Mouse (Mus musculus) skeletal muscle tissue, postnatal 0 days (tissue): ENCODE data around the gene Gm11172. TPM values are rescaled to one million over a fixed set of nuclear protein-coding genes. Genes with fewer than 3 reads are reported as not detected.

ENCODE experiments used
- polyA plus RNA-seq: library from polyadenylated mRNA; unstranded; fragments of >200 nt; fragmentation: Nextera tagmentation; extraction: Ambion mirVana; gene quantifications from 2 replicates; pipeline ENCODE4 v1.2.1, GENCODE M21; 2015

Gm11172 gene
- polyA plus RNA-seq = not detected in 2 replicates

GRCm38 (mm10) chr16:10812865-10813371 is at the start of gene Gm11172:
Gene Gm11172 (plus strand): TSS chr16:10812915.

DNA sequence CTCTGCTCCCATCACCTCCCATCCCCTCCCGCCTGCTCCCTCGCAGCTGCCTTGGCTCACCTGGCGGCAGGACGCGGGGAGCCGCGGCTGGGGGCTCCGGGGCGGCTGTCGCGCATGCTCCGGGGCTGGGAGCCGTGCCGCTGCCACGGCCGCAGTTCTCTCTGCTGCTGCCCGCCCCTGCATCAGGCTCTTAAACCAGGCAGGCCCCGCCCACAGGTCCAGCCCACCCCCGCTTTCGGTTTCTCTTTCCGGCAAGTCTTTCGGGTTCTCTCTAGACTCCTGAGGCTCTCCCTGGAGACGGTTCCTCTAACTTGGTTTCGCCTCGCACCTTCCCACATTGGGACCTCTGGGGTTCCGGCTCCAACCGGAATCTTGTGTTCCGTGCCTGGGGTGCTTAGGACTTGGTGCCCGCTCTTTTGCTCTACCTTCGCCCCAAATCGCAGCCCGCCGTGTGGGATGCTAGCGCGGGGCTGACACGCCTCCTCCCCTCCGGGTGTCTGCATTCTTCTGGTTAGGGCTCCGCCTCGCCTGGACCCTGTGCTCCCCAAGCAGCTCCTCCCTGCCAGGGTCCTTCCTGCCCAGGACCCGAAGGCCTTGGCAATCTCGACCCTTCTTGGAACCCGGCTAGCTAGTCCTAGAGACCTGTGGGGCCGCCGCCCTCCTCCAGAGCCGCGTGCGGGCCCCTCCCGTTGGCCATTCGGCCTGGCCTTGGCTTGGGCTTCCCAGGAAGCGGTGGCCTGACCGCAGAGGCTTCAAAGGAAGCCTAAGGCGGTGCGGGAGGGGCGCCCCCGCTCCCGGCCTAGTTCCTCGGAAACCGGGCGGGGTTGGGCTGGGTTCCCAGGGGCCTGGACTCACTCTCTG is 27.1 kb upstream of the Gm11172 start, which contains the start of gene Socs1:
Socs1 (minus strand) TSS at position 166 of the 861 bp plus-strand sequence.

GRCm38 (mm10) chr16:10788271-10788670 is 24.4 kb upstream of the Gm11172 start, which contains the start of gene Tnp2:
Gene Tnp2 (minus strand): TSS chr16:10788660.

GRCm38 (mm10) chr16:10790702-10791101 is 22.0 kb upstream of the Gm11172 start, which contains the start of gene Prm3:
Gene Prm3 (minus strand): TSS chr16:10790914.

GRCm38 (mm10) chr16:10796034-10796433 is 16.7 kb upstream of the Gm11172 start, which contains the start of gene Prm2:
Gene Prm2 (minus strand): TSS chr16:10796134.

GRCm38 (mm10) chr16:10805789-10806527 is 6.8 kb upstream of the Gm11172 start, which contains the start of gene Prm1:
Gene Prm1 (minus strand): TSS chr16:10805839.

DNA sequence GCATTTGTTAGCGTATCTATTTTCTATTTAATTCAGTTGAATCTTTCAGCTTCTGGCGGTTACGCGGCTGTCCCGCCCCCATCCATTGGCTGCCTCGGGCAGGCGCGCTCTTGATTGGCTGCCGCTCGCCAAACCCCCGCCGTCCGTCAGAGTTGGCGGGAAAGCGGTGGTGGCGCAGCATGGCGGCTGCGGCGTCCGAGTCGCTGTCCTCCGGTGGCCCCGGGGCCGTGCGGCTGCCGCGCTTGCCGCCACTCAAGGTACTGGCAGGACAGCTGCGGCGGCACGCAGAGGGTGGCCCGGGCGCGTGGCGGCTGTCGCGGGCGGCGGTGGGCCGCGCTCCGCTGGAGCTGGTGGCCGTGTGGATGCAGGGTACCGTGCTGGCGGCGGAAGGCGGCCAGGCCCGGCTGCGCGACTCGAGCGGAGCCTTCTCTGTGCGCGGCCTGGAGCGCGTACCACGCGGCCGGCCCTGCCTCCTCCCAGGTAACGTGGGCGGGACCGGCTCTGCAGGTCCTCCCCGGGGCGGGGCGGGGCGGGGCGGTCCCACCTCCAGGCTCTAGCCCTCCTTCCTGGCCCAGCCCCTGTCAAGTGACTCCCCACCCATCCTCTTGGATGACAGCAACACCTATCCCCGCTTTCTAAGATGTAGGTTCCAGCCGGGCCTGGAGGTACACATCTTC is 22.3 kb downstream of the Gm11172 start, which contains the start of gene Rmi2:
Rmi2 (plus strand) TSS at position 149 of the 677 bp plus-strand sequence.

Other genes starting within 250 kb of the Gm11172 start
- gene Socs1, start 27.4 kb upstream of the Gm11172 start, polyA plus RNA-seq = 4.3 and 6.8 TPM in 2 replicates
- gene Tnp2, start 24.3 kb upstream of the Gm11172 start, polyA plus RNA-seq = not detected in 2 replicates
- gene Prm3, start 22.0 kb upstream of the Gm11172 start, polyA plus RNA-seq = not detected in 2 replicates
- gene Prm2, start 16.8 kb upstream of the Gm11172 start, polyA plus RNA-seq = not detected in 2 replicates
- not detected in 2 replicates for gene Prm1, start 7.1 kb upstream of the Gm11172 start, polyA plus RNA-seq
- 0.41 and 0.60 TPM in 2 replicates for gene Rmi2, start 22.1 kb downstream of the Gm11172 start, polyA plus RNA-seq
- 14.8 and 16.1 TPM in 2 replicates for gene Snn, start 248.0 kb downstream of the Gm11172 start, polyA plus RNA-seq